Mouse (Mus musculus) layer of hippocampus, postnatal 14 days (tissue): ENCODE measurements around the gene Syne1. TPM values are rescaled to one million over a fixed set of nuclear protein-coding genes. Genes with fewer than 3 reads are reported as not detected.

Experiments
- DNase-seq, 2 experiments: peaks; one replicate each; pipeline ENCODE4 v3.0.0; 2021 to 2022; ENCODE audit warnings: low spot score in 2 of 2, mixed read lengths in 1 of 2
- total RNA-seq, 2 experiments: library from RNA; stranded (reverse); gene quantifications; 2 replicates each; pipeline ENCODE4 v1.2.3; 2021

Gene Syne1
- total RNA-seq, 2 experiments from 2014 or later: 178 to 205 TPM

DNA sequence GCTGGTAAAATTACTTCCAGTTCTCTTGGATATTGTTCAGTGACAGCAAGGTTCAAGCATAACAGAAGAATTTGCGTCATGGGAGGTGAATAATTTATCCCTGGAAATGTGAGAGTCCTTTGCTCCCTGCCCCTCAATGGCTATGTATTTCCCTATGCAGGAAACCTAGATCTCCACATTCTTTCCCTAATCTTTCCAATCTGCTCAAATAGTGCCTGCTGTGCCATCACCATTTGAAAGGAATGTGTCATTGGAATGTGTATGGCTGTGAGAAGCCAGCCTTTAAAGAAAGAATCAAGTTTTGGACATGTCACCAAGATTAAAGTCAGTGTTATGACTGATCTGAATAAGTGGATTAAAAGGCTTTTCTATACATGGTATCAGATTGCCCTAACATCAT lies 335.3 kb downstream of the Syne1 start:
- no peak for DNase-seq

DNA sequence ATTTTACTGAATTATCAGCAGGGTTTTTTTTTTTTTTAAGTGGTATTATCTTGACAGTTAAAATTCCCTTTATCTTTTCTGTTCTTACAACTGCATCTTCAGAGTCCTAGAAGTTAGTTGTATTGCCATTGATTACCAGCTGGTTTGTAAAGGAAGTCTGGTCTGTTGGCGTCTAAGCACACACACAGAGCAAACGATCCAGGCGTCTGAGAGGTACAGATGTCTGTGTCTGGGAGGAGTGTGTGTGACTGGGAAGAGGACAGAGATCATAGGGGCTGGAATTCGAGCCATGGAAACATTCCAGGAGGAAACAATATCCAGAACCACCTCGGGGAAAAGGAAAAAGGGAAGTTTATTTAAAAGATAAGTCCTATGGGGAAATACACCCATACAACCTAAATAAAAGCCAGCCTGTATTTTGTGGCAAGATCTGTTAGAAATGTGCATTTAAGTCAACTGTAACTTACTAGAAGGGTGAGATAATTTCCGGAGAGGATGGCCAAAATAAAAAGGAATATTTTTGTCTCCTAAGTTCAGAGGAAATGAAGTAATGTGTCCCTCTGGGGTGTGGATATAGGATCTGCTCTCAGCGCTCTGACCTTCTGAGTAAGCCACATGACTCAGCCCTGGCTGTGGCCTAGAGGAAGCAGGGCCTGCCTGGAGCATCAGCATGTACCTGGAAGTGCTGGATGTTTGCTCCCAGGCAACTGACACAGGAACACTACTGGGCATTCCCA lies 343.2 kb downstream of the Syne1 start:
- DNase-seq: no peak

DNA sequence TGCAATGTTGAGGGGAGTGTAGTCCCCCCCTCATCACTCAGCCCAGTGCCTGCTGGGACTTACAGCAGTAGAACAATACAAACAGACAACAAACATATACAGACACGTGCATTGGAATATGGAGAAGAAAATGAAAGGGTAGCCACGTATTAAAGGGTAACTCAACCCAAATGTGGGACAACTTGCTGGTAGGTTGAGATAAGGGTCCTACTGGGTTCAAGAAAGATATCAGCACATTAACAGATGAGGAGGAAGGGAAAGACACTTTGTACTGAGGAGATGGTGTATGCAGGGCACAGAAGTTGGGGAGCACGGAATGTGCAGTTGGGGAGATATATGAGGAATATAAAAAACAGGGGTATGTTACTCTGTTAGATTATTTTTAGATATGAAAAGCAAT lies 345.3 kb downstream of the Syne1 start:
- DNase-seq: no peak

DNA sequence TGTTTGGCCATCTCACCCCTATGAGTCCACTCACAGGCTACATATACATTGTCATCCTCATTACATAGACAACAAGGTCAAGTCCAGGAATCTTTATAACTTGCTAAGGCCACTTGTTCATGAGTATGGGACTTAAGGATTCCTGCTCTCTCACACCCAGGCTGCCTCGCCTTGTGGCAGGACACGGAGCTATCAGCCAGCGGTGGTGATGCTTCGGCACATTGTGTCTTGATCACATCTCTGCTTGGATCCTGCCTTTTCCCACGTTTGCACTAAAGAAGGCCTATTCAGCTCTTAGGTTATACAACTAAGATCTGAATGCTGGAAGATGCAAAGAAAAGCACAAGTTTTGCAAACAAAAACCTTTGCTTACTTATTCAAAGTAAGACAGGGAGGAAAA lies 345.7 kb downstream of the Syne1 start:
- DNase-seq: no peak

DNA sequence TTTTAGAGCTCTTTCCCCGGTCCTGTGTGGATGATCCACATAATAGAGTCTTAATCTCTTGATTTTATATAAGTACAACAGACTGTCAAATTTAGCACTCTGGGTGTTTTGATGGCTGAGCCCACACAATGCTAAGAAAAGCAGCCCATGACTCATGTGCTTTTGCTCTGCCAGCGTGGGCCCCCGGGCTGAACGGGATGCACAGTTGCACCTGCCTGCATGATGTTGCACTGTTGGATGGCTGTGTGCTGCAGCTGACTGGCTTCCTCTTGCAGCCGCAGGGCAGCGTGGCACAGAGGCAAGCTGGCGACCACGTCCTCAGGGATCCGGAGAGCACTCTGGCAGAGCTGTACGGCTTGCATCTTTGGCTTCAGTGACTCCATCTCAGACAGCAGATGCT lies 347.4 kb downstream of the Syne1 start:
- peak; percentile 52 to 65 for DNase-seq

DNA sequence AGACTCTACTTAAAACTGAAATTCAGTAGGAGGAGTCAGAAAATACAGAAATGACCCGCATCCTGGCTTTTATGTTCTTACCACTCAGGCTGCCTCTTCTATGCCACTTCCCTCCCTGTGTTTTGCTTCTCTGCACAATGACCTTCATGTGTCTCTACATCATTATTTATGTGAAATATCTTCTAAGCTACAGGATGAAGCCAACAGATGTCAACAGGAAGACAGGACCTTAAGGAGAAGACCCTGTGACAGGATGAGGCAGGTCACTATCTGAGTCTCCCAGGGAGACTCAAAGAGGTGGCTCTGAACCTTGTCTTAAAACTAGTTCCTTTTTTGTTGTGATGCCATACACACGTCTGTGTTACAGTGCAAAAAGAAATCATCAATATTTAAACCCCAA lies 353.9 kb downstream of the Syne1 start:
- no peak for DNase-seq

DNA sequence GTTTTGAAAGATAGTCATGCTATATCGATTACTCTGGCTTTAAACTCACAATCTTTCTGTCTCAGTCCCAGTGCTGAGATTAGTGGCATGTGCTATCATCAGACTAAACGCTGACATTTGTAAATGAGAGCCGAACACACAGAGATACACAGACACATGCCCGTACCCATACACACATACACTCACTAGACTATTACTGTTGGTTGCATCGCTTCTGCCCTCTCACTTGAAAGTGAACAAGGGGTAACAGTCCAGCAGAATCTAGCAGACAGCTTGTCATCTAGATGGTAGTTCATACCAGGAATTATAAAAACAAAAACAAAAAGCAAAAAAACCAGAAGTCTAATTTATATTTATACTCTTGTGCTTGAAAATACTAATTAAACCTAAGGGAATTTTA lies 355.0 kb downstream of the Syne1 start:
- DNase-seq: no peak

DNA sequence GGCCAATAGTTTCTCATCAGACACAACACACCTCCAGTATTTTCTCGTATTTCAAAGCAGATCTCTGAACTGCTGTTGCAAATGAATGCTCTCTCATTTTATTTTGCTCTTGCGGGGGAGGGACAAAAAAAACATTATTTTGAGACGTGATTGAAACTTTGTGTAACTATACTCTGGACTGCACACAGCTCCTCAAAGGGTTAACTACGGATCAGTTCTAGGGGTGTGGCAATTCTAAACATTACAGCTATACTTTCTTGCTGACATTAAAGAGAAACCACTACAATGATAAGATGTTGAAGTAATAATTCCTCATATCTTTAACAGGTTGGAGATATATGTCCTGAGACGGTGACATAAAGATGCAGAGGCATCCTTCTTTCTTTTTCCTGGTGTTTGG lies 356.0 kb downstream of the Syne1 start:
- DNase-seq: no peak

DNA sequence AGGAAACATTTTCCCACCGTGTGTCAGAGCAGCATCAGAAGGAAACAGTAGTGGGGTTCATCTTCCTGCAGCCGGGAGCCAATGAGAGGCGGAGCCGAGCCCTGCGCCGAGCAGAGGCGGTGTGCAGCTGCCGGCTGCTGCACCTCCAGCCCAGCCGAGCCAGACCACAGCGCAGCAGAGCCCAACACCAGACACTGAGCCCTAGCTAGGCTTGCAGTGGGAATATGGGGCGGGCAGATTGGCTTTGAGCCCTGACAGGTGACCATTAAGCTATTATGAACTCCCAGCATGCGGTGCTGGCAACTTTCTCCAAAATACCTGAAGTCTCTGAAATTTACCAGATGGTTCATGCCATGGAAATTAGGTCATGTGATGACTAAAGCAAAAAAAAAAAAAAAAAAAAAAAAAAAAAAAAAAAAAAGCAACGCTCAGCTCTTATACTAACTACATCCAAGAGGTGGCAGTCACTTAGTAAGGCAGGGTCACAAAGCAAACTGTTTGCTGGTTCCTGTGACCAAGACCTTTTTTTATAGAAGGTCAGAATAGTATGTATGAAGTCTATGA lies 356.5 kb downstream of the Syne1 start:
- DNase-seq: peak; percentile 38 to 60

DNA sequence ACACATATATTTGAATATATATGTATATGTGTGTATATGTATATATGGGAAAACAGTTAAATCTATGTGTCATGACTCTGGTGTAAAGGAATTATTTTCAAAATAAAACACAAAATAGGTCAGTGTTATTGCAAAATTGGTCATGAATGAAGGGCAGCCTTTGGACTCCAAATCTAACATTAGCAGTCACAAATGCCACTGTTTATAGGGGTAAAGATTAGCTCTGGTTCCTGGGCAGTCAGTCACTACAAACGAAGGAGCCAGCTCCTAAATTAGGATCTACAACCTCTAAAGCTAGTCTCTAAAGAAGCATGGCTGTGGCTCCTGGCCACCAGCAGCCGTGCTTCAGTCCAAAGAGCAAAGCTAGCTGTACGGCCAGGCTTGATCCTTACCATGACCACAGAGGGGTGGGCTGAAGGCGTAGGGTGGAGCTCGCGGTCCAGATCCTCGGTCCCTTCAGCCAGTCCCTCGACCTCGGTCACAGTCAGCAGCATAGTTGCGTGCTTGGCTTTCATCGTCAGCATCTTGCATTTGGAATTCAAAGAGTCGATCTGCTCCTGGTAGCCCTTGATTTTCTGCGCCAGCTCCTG lies 357.1 kb downstream of the Syne1 start:
- DNase-seq: no peak

DNA sequence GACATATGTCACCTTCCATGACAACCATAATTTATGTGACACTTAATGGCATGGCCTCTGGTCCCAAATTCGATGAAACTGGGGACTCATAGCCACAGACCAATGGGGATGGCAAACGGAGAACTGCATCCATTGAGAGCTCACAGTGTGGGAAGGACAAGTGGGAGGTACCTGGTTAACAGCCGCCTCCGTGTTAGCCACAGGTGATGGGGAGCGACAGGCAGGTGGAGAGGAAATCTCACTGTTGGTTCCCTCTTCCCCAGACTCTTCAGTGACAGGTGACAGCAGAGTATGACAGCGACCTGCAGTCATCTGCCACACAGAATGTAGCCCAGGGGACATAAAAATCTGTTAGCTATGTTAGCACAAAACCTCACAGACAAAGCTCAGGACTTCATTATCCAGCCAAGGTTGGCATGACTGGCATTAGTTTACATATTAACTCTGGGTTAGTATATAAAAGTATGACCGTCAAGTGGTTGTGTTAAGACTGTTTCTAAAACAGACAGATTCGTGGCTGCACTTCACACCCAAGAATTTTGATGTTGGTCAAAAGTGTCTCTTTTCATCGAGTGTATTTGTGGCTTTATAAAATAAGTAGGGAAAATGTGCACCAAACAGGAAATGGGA lies 358.3 kb downstream of the Syne1 start:
- no peak for DNase-seq

DNA sequence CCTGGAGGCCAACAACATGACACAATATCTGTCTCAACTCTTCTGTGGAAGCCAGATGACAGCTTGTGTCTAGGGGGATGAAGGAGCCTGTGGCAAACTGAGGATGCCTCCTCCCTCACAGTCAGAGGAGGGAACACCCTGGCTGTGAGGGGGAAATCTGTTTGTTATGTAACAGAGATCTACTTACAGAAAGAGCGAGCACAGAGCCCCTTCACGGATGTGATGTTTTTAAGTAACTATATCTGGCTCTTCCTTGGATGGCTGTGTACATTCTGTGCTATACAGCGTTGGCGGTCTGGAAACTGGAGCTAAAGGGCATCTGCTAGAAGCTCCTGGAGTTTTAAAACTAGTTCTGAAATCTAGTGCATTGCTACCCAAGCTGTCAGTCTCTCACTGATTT lies 360.5 kb downstream of the Syne1 start:
- DNase-seq: peak in 1 of 2 experiments; percentile 18

DNA sequence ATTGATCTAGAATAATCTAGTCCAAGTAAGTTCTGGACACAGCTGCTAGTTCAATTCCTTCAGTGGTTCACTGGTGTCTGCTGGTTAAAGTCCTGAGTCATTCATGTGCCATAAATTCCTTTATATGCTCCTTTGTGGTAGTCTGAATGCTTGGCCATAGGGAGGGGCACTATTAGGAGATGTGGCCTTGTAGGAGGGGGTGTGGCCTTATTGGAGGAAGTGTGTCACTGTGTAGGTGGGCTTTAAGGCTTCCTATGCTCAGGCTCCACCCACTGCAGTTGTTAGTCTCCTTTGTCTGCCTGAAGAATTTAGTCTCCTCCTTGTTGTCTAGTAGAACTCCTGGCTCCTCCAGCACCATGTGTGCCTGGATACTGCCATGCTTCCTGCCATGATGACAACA lies 362.4 kb downstream of the Syne1 start:
- no peak for DNase-seq

DNA sequence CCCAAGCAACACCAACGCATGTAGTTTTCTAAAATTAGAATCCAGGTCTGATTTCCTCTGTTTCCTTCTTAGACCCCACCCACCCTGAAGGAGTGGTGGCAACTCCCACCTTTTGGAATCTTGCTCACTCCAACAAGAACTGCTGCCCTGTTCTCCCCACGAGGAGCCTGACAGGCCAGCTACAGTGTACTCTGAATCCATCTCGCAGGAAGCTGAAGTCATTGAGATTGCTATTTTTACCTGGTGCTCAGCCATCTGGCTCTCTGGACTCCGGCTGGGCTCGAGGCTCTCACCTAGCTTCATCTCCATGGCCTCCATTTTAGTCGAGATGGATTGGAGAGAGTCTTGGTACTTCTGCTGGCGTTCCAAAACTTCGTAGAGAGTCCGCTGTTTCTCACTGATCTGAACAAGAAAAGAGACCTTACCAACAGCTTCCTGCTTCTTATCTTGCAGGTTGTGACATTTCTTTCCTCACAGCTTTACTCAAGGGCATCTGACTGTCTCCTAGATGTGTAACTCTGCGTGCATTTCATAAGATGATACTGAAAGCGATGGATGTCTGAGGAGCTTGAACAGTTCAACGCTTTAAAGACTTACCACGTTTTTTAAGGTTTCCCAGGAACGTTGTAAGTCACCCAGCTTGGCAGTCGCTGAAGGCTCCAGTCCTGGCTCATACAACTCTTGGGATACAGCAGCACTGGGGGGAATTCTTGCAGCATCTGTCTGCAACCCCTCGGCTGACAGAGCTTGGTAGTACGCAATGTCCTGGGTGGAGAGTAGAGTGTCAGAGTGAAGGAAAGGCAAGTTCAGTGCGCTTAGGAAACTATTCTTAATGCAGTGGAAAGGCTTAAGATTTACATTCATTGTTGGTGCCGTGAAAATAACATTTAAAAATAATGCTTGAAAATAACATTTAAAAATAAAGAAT lies 365.9 kb downstream of the Syne1 start:
- no peak for DNase-seq

DNA sequence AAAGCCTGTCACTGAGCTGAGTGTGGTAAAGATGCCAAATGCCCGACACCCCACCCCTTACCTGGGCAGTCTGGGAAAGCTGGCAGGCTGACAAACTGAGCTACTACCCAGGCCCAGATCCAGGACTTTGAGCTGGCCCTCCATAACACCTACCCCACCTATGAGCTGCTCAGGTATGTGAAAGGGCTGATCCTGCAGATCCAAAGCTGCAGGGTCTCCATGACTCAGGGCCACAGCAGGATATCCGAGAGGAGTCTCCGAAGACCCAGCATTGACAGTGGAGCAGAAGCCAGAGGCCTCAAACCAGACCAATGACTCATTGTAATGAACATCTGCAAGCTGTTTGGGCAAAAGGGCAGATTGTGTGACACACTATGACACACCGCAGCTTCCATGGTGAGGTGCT lies 369.5 kb downstream of the Syne1 start:
- no peak for DNase-seq

DNA sequence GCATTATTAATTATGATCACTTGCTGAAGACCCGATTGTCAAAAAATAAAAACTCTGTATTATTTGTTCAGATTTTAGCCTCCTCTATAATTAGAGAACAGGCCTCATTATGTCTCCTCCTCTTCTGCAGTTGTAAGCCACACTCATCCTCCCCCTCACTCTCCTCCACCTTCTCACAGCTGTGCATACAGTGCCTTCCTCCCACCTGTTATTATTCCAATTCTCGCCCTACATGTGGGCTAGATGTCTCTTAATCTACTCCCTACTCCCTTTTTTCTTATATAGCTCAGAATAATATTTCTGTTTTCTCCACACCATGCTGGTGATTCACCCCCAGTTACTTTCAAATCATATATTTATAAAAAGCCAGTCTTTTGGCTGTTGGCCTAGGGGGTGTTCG lies 371.4 kb downstream of the Syne1 start:
- DNase-seq: no peak

DNA sequence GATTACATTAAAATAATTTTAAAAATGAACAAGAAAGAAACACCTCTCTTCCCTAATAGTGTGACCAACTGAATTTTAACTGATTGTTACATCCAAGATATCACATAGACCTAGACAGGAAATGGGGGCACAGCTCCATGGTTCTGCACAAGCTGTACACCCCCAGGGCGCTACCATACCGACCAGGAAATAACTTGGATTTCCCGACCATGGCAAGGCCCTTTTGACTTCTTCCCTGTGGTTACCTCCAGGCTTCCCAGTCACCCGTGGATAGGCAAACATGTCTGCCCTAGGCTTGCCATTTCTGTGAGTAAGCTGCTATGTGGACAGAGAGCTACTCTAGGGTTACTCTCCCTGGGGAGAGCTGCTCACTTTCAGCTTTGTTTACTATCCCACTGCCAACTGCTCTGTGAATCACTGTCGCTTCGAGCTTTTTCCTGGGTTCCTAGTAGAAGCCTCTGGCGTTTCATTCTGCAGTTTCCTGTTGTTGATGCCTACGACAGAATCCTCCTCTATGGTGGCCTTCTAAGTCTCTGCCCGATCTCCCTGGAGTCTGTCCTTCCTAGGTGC lies 373.8 kb downstream of the Syne1 start:
- no peak for DNase-seq

DNA sequence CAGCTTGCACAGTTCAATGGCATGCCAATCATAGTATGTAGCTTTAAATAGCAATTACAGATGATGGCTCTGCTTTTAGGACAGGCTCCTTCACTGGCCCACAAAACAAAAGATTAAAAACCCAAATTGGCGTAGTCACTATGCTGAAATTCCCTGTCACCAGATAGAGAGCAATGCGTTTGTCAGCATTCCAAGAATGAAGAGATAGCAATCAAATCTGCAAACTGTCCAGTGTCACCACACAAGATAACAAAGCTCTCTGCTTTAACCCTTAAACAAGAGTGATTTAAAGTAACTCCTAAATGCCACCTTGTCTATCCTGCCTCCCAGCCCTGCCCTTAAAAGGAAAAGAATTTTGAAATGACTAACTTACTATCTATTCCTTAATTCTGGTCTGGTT lies 374.9 kb downstream of the Syne1 start:
- DNase-seq: no peak

DNA sequence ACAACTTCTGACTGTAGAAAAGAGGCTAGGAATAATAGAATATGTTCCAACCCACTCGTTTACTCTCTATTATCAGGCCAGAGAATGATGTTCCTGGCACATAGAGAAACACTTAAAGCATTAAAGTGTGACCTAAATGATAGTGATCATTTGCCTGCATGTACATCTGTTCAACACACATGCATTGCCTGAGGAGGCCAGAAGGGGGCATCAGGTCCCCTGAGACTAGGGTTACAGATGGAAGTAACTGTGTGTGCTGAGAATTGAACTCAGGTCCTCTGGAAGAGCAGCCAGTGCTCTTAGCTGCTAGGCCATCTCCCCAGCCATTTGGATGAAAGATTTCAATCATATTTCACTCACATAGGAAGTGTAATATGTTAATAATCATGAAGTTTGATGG lies 380.9 kb downstream of the Syne1 start:
- DNase-seq: no peak

DNA sequence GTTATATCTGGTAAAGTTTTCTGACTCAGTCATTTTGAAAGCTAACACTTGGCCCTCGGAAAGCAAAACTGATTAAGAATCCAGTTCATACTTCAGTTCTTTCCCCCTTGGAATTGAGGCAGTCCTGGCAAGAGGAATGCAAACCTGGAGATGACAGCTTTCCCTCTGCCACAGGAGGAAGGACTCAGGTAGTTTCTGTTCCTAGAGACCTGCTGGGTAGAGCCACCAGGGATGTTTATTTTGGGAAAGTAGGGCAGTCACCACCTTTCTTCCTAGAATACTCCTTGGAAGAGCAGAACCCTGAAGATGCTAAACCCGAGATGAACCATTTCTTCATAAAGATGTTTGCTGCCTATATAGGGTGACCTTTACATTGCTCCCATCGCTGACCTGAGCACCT lies 383.8 kb downstream of the Syne1 start:
- no peak for DNase-seq

DNA sequence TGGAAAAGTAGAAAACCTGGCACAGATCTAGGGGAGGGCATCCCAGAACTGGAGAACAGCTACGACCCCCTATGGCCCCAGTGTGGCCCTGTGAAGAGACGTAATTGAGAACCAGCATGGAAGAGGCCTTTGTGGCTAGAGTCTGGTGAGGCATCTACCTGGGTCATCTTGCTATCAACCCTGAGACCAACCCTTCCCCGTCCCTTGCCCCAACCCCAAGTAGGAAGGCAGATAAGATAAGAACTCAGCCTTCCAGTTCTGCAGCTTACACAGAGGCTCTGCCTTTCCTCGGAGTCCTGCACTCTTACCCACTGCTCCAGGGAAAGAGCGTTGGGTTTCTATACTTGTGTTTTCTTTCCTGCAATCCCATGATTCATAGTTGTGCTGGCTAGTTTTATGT lies 385.8 kb downstream of the Syne1 start:
- DNase-seq: no peak
